Mouse (Mus musculus) kidney, postnatal 10 days (tissue): ENCODE data around the gene Adcy7.

Source experiments
- DNase-seq: peaks from one replicate; pipeline ENCODE4 v3.0.0; 2021; ENCODE audit warnings: mixed read lengths

The Adcy7 gene

DNA sequence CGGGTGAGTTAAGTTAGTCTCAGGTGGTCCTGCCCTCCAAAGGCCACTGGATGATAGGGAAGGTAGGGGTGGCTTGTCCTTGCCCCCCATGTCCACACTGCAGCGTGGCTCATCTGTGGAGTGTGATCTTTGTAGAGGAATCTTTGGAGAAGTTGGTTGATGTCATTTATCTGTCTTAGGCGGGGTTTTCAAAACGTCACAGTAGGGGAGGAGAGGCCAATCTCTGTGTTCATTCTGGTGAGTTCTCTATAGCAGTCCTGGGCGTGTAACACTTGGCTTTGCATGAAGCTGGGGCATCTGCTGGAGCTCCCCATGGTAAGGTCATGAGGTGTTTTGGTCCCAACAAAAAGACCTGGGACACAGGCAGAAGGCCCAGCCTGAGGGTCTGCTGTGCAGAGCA lies 1.9 kb downstream of the Adcy7 start:
- DNase-seq = no peak

DNA sequence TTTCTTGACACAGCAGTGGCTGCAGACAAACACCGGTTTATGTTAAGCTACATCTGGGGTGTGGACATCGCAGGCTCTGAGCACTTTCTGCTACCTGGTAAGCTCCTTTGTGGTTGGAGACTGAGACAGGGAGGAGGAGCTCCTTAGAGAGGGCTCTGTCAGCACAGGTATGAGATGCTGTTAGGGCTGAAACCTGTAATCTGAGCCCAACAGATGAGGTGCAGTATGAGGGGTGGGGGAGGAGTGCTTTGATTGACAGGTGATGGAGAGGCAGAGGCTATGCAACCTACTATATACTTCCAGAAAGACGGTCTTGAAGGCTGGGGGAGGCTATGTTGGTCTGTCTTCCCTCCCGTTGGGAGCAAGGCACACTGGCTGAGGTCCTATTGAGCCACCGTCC lies 7.0 kb downstream of the Adcy7 start:
- no peak for DNase-seq

DNA sequence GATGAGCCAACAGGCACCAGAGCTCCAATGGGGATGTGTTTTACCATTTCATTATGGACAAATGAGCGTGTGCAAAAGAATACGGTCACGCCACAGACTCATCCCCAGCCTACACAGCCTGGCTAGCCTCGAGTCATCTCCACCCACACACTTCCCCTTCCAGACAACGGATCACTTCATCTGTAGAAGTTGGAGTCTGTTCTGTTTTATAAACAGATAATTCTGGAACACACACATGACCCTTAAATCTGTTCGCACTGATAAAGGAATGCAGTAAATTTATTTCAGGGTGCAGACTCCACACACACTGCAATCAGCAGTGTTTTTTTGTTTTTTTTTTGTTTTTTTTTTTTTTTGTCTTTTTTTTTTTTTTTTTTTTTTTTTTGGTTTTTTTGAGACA lies 7.5 kb downstream of the Adcy7 start:
- DNase-seq = no peak

DNA sequence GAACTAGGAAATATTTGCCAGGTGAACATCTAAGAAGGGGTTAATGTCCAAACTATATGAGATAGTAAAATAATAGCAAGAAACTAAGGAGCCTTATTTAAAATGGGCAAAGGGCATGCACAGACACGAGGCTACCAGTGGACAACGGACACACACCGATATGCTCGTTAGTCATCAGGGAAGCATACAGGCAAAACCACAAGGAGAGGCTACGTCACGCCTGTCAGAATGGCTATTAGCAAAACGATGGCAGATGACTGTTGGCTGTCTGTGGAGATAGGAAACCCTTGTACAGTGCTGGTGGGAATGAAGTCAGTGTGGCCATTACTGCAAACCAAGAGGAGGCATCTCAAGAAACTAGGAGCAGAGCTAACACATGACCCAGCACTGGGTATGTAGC lies 8.7 kb downstream of the Adcy7 start:
- DNase-seq = no peak

DNA sequence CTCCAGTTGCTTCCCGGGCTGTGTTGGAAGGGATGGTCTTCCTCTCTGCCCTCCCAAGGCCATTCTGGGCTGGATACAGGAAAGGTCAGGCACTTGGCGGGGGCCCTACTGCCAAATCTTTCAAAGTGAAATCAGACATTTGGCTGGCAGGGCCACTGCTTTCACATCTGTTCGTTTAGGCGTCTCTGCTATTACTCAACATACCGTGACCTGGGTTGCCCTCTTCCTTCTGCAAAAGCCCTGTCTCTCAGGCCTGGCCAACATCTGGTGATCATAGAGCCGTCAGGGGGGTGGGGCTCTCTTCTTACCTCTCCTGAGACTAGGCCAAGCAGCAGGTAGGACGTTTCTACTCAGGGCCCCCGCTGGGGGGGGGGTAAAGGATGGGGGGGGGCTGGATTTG lies 10.5 kb downstream of the Adcy7 start:
- DNase-seq = peak; percentile 55

DNA sequence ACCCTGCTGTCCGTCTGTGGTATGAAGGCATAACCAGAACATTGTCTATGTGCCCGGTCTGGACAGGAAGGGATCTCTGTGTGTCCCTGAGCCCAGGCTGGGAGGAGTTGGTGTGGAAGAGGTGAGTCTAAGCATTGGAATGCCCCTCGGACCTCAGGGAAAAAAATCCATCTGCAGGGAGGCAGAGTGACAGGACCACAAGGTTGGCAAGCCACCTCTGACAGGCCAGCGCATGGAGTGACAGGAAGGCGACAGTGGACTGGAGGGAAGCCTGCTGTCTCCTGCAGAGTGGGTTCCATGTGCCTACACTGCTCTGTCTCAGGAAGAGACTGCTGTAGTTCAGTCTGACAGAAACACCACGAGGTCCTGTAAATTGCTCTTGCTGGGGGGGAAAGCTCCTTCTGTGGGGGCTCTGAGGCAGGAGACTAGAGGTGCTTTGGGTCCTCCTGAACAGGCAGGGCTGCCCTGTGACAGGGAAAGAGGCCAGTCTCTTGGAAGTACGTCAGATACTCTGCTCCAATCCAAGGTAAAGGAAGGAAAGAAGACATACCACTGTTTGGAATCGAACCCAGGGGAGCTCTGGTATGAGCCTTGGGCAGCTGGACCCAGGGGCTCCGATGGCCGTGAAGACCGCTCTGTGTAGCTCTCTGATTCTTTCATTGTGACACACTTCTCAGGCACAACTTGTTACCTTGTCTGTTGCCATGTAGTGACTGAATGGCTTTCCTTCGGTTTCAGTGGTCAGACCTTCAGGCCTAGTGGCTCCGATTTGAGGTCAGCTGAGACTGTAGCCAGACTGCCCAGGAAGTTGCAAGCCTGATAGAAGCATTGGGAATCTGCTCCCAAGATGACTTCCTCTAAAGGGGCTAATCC lies 11.3 kb downstream of the Adcy7 start:
- no peak for DNase-seq

DNA sequence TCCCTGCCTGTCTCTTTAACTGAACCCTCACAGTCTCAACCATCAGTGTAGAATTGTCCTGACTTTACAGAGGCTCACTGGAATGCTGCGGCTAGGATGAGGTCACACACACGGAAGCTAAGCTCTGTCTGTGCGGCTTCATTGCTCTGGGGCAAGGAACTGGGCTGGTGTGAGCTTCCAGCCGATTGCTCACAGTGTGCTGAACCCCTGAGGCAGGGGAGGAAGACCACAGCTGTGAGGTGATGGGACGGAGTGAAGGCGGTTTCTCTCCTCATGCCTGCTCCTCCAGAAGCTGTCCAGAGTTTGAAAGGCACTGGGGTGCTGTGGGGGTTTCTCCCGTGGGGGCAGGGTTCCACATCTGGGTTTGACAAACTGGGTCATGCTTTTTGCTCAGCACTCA lies 12.5 kb downstream of the Adcy7 start:
- DNase-seq = no peak

DNA sequence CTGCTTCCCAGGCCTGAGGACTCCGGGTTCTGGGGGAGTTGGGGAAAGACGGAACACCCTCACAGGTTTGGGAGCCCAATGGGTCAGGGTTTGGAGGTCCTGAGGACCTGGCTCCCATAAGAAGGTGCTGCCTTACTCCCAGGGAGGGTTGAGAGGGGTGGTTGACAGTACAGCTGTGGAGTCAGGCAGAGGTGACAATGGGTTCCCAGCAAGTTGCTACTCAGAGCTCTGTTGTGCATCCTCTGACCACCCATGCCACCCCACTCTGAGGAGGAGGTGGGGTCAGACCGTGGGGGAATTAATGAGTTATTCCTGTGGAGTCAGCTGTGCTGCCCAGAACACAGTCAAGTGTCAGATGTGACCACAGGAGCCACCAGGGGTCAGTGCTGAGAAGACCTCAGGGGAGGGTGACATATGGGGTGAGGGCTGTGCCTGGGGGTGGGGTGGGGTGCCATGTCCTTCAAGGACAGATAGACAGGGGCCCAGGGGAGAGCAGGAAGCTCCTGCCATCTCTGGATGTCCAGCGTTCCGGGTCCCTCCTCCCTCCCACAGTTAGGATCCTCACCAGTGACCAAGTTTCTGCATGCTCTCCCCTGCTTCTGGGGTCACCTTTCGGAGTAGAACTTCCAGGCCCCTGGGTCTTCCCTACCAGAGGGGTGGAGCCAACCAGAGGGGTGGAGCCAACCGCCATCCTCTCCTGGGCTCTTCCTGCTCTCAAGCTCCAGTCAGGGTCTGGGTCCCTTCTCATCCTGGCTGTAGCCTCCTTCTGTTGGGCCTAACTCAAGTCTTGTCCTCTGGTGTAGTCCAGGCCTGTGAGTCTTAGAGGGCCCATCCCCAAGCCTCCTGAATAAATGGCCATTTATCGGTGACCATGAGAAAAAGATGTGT lies 13.5 kb downstream of the Adcy7 start:
- DNase-seq = no peak

DNA sequence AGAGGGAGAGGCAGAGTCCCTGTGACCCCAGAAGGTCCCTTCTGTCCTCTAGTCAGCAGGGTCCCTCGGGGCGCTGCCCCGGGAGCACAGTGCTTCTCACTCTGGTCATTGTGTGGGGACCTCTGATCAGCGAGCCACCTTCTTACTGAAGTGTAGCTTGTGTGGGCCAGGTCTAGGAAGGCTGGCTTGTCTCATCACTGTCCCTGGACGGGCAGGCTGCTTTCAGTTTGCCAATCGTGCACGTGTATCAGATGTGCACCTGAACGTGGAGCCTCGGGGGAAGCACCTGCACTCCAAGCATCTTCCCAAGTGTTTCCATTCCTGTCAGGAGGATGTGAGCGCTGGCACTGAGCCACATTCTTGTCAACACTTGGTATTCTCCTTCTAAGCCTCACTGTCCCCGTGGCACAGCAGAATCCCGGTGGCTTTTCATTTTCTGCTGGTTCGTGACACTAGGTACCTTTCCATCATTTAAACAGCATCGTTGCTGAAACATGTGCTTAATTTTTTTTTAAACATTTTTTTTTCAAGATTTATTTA lies 14.3 kb downstream of the Adcy7 start:
- DNase-seq = no peak

DNA sequence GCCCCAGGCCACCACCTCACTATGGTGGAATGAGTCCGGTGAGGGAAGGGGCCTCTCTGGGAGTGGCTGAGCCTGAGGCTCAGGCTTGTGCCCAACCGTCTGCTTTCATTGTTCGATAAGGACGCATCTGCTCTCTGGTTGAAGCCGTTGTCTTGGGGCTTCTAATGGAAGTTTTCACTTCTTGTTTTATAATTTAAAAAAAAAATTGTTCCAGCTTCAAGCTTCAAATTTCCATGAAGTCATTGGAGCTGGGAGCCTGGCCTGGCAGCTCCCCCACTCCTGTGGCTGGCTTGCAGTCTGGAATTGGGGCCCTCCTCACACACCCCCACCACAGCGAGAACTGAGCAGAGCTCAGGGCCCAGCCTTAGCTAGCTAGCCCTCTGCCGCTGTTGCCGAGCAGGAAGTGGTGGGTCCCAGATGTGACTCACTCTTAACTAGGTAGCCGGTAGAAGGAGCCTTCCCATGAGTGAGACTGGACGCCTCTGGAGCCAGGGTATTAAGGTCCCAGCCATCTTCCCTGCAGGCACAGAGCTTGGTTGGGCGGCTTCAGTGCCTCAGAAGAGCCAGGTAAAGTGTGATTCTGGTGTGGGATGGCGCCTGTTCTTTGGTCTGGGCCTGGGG lies 16.5 kb downstream of the Adcy7 start:
- peak; percentile 31 for DNase-seq

DNA sequence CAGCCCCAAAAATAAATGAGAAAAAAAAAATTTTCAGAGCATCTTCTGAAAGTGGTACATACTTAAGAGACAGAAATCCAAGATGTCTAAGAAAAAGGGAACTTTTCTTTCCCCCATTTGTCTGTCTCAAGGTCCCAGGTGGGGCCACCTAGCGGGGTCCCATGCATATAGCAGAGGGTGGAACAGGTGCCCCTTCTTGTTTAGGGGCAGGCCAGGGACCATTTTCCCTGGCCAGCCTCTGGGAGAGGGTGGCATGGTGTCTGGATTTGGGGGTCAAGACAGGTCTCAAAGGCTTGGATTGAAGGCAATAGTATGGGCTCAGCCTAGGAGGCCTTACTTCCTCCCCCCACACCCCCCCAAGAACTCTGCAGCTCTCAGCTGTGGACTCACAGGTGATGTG lies 17.7 kb downstream of the Adcy7 start:
- DNase-seq = no peak

DNA sequence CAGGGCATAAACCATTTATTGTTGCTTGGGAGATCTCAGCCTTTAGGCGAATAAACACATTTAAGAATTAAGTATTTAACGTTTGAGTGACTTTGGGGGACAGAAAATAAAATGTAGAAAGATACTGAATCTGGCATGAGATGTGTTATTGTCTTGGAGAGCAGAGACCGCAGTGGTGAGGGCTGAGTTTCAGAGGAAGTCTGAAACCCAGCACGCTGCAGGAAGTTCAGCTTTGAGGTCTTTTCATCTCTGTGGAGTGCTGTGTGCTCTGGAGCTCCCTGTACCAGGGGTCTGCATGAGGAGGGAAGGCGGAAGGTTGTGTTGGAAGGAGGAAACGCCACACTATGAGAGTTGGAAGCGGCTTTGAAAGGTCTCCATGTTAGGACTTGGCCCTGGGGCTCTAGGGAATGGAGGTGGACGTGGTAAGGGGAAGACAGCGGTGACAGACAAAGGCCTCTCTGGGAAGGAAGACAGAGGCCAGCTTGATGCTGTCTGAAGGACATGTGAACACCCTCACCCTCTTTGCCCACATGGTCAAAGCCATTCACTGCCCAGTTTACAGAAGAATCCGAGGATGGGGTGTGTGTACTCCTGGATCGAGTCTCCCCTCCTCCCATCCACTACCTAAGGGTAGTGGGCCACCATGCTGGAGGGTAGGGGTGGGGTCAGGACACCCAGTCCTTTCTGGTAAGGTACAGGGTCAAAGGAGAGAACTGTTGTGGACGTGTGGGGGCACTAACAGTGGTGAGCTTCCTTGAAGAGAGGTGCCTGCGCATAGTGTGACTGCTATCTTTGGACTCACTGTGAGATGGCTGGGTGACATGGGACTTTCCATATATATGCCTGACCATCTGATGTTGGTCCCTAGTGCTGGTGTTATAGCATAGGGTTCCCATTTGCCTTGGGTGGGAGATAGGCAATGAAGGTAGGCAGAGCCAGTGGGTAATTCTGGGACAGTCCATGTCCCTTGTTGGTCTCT lies 18.4 kb downstream of the Adcy7 start:
- DNase-seq = no peak

DNA sequence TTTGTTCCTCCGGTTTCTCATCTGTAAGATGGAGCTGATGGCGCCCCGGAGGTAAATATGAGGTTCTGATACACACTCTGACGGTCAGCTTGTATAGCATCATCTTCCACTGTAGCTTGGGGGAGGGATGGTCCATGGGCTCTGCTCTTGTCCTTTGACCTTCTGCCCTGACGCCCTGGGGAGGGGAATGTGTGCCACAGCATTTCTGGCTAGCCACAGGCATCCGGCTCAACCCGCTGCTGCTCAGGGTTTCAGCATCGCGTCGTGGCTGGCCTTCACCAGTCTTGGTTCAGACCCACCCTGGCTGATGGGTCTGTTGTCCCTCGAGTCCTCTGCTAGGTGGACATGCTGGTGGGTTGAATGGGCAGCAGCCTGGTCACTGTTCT lies 19.1 kb downstream of the Adcy7 start:
- DNase-seq = no peak

DNA sequence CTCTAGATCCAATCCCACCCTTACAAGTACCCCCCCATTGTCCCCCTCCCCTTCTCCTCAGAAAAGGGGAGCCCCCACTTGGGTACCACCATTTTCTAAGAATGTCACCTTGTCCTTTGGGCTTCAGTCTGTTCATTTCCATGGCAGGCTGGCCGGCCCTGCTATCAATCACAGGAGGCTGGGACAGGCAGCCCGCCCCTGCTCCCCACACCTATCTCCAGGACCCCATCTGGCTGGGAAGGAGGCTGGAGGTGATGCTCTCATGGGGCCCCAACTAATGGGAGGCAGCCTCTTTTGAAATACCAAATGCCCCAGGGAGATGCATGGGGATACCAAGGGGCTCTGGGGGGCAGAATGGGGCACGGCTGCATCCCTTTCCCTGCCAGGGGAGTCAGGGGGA lies 20.7 kb downstream of the Adcy7 start:
- DNase-seq = no peak

DNA sequence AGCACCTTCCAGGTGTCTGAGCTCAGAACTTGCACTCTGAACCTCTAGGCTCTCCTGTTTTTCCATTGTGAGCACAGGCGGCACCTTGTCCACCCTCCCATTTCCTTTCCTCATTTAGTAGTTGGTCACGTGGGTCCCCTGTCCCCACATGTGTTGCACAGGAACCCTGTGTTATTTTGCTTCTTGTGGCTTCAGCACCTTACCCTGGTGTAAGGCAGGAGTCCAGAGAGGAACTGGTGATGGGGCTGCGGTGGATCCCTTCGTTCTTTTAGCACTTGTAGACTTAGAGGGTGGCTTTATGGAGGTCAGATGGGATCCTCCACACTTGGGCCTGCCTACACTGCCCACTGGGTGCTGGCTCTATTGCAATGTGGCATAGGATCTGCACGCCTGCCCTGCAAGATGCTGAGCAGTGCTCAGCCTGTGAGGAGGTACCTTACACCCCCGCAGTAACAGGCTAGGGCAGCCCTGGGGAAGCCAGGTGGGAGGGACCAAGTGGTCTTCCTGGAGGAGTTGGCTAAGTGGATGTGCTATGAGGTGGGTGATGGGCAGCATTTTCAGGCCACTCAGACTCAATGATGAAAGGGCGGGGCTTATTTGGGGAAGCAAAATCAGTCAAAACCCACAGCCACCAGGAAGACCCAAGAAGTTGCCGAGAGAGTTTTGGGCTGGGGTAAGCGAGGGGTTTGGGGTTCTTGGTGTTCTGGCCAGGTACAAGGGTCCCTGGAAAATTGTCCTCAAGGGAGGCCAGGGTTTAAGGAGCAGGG lies 21.6 kb downstream of the Adcy7 start:
- DNase-seq = no peak

DNA sequence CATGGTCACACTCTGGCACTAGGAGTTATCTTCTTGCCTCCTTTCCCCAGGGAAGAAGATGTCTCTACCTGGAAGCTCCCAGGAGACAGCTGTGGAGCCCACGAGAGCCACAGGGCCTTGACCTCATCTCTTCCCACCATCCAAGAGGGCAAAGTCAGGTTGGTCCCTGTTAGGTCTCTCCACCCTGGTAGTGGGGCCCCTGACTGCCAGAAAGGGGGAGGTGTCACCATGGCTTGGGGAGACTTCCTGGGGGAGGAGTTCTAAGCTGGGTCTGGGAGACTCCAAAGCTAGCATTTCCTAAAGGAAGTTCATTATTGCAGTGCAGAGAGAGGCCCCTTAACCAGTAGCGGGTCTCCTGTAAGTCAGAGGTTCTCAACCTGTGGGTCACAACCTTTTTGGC lies 22.8 kb downstream of the Adcy7 start:
- DNase-seq = no peak

DNA sequence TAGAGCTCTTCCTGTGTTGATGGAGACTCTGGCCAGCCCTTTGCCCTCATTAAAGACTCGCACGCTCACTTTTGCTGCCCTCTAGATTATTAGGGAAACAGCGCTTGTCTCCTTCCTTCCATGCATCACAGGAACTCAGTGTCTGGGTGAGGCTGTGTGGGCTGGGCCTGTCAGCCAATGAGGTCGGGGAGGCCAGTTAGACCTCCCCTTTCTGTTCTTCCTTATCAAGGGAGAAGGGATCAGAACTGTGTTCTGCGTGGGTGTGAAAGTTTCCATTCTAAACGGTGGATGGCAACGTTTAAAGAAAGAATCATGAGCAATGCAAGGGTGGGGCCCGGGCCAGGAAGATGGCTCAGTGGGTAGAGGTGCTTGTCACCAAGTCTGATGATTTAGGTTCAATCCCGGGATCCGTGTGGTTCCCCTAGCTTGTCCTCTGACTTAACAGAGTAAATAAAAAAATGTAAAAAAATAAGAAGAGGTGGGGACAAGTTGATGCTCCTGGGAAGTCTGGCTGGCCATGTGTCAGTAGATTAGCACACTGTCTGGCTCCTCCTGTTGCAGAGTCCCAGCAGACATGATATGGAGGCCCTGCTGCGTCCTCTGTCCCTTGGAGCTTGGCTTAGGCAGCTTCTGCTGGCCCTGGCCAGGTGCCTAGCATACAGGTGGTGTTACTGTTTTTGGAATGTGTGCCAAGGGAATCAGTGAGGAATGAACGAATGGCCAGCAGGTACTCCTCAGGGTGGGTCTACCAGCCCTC lies 26.0 kb downstream of the Adcy7 start:
- peak; percentile 35 for DNase-seq

DNA sequence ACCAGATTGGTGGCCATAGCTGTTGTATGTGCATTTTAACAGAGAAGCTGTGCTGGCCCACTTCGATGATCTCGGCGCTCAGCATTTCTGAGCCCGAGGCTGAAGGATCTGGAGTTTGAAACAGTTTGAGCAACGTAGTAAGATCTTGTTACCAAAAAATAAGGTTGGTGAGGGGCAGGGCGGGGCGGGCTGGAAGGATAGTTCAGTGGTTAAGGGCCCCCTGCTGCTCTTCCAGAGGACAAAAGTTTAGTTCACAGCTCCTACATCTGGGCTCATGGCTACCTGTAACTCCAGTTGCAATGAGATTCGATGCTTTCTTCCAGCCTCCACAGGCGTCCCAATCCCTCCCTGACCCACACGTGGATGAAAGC lies 26.5 kb downstream of the Adcy7 start:
- DNase-seq = no peak

DNA sequence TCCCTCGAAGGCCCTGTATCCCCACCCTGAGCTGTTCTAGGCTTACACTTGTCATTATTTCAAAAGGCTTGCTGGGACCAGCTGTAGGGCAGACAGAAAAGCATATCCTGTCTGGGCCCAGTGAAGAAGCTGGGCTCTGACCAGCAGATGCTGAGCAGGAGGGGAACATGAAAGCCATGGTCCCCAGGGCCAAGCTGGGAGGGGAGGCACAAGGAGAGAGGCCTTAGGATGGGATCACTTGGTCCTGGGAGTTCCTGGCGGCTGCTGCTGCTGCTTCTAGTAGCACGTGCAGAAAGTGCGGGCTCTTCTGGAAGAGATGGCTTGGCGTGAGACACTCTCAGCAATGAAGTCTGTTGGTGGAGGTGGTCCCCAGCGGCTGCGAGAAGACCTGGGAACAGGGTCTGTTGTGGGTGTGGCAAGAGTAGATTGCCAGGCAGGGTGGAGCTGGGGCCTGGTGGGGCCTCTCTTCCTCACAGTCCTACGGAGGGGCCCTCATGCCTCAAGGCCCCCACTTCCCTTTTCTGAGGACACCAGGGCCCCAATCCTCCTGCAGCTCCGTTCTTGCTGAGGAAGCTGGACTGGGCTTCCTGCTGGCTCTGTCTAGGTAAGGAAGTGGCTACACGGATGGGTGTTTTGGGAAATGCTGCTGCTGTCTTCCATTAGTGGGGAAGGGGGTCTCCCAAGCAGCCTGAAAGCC lies 27.9 kb downstream of the Adcy7 start:
- no peak for DNase-seq
